Mouse (Mus musculus): ENCODE data around the gene Scap.

GRCm38 (mm10) chr9:110369860-110370259 is 36.8 kb downstream of the Scap start:
- TF ChIP-seq CTCF (IDR thresholded peaks at IDR 0.05; ENCODE audit: control insufficient read depth, insufficient read depth, insufficient replicate concordance, low read depth, low read length): no peak
- no peak for TF ChIP-seq POLR2A (IDR thresholded peaks at IDR 0.05; ENCODE audit: control insufficient read depth, low read depth, low read length)

Data from testis, adult 2 months (tissue).